Mouse (Mus musculus) neutrophil, adult 59 days (primary cell): ENCODE data around the gene Tmem41b. TPM values are rescaled to one million over a fixed set of nuclear protein-coding genes. Genes with fewer than 3 reads are reported as not detected.

Experiments
- total RNA-seq, 2 experiments: library from RNA; stranded (reverse); gene quantifications; 1 replicate in 1 of 2; 2 replicates in 1 of 2; pipeline ENCODE4 v1.2.4; 2023

Tmem41b gene
- total RNA-seq: 10 to 100 TPM; 54.2 TPM

DNA sequence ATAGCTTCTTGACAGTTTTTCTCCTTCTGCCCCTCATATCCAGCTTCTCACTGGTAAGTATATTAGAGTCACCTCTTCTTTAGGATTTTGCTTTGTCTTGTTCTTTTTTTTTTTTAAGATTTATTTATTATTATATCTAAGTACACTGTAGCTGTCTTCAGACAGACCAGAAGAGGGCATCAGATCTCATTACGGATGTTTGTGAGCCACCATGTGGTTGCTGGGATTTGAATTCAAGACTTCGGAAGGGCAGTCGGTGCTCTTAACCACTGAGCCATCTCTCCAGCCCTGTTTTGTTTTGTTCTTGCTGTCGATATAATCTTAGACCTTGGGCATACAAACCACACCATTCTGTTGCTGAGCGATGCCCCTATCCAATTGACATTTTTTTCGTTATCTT lies at the start of gene Tmem41b:
Gene Tmem41b (minus strand): TSS at position 155 of the 400 bp plus-strand sequence.

DNA sequence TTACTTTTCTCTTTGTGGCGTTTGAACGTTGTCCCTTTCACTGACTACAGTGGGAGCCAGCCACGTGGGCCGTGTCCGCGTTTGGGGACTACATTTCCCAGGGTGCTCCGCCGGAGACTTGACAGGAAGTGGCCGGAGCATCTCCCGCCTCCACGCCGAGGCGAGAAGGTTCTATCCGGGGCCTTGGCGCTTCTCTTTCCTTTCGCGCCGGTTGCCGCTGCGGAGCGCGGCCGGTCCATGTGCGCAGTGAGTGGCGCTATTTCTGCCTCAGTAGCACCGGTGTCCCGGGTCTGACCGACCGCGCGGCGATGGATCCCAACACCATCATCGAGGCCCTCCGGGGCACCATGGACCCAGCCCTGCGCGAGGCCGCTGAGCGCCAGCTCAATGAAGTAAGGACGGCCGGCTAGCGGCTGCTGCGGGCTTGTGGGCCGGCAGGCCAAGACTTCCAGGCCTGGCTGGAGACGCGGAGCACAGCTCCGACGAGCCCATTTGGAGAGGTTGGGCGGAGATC lies 31.4 kb upstream of the Tmem41b start, which contains the start of gene Ipo7:
Gene Ipo7 (plus strand): TSS at position 158 of the 514 bp plus-strand sequence.

DNA sequence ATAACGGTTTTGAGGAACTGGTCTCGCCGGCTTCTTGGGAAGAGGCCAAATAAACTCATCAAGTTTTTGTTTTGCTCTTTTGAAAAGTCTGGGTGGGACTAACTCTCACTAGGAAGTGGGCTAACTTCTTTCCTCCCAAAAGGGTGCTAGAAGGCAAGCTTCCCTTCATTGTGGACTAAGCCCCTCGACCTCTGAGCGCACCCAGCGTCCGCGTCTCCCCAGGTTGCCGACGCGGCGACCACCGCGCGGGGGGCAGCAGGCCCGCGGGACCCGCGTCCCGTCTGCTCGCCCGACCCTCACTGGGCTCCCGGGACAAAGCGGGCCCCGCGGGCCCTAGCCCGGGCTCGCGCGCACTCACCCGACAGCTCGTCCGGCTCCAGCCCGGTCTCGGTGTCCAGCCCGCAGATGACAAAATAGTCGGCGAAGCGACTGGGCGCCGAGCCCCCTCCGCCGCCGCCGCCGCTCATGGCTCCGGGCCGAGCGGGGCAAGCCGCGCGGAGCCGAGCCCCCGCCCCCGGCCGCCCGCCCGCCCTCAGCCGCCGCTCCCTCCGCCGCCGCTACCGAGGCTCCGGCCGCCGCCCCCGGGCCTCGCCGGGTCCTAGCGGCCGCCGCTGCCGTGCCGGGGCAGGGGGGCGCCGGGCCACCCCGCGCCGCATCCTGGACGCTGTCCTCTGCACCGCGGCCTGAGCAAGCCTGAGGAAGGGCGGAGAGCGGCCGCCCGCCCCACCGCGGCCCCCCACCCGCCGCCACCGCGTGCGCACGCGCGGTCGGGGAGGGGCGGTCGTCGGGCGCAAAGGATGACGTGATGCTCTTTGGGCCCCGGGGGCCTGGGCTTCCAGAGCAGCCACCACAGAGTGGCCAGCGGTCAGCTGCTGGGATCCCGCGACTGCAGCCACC lies 26.8 kb downstream of the Tmem41b start, which contains the start of gene Dennd5a:
Gene Dennd5a (minus strand): TSS at position 755 of the 897 bp plus-strand sequence.

Other genes with a start within 250 kb of the Tmem41b start
- gene Tmem9b, start 234.1 kb downstream of the Tmem41b start, total RNA-seq: 10 to 100 TPM; 35.9 to 38.9 TPM
- gene Nrip3, start 204.9 kb downstream of the Tmem41b start, total RNA-seq: not detected
- gene Scube2, start 121.2 kb downstream of the Tmem41b start, total RNA-seq: not detected
- 100 to 1,000 TPM; 231 to 244 TPM for gene Dennd5a, start 26.5 kb downstream of the Tmem41b start, total RNA-seq
- gene Ipo7, start 31.3 kb upstream of the Tmem41b start, total RNA-seq: 10 to 100 TPM; 41.5 to 48.8 TPM
- gene Zfp143, start 74.3 kb upstream of the Tmem41b start, total RNA-seq: 10 to 100 TPM; 24.1 to 26.0 TPM
- 10 to 100 TPM; 13.8 to 15.1 TPM for gene Wee1, start 135.1 kb upstream of the Tmem41b start, total RNA-seq
- 10 to 100 TPM; 25.4 to 36.4 TPM for gene Swap70, start 234.8 kb upstream of the Tmem41b start, total RNA-seq